Comparison of ENCODE assay signal across 9 mouse cellular contexts in the genomic region with DNA sequence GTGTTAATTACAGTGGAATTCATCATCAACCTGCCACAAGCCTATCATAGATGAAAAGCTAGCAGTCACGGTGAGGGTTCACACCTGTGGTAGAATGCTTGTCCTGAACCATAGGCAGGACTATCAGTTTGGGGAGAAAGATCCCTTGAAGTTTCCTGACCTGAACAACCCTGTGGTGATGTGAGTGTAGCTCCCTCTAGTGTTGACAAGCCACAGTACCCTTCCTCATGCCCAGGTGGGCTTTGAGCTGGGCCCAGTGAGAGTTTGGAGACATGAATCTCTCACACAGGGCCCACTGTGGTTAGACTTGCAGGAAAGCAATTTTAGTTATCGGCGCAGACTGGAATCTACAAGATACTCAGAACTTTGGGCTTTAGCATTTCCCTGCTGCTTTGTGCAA. TPM values are rescaled to one million over a fixed set of nuclear protein-coding genes. Genes with fewer than 3 reads are reported as not detected.
DNase-seq lines count a peak whose midpoint lies in the region; ATAC-seq and TF ChIP-seq lines count a peak whose summit lies in the region.
"Had no signal": no experiment of that assay in that cellular context is flagged by ENCODE, and none has a peak within 500 bp of the region (broad histone marks: within the 10 kb centered on the region; RNA-seq: fewer than 3 reads in every experiment).

No protein-coding gene starts in this region.

- H3K9me3 ChIP-seq in forebrain, embryonic 11.5 days (ENCODE audit: control insufficient read depth, low read length): no peaks in the 10 kb centered on the region
- no peaks in the 10 kb centered on the region for H3K9me3 ChIP-seq in forebrain, embryonic 15.5 days
- H3K9me3 ChIP-seq in kidney, postnatal 0 days (replicated peaks; ENCODE audit: low read length): no peaks in the 10 kb centered on the region
- H3K9me3 ChIP-seq: hindbrain, embryonic 15.5 days had no signal

- no peak overlapping the region for H3K27ac ChIP-seq in forebrain, embryonic 11.5 days (ENCODE audit: low read depth, low read length)
- H3K27ac ChIP-seq in forebrain, embryonic 15.5 days (replicated peaks): no peak overlapping the region
- no peak overlapping the region for H3K27ac ChIP-seq in kidney, postnatal 0 days
- H3K27ac ChIP-seq: hindbrain, embryonic 15.5 days had no signal

- H3K27me3 ChIP-seq in forebrain, embryonic 11.5 days (ENCODE audit: control insufficient read depth, insufficient read depth, low read length): no peaks in the 10 kb centered on the region
- no peaks in the 10 kb centered on the region for H3K27me3 ChIP-seq in forebrain, embryonic 15.5 days
- no peaks in the 10 kb centered on the region for H3K27me3 ChIP-seq in kidney, postnatal 0 days (ENCODE audit: insufficient read depth, low read length)
- H3K27me3 ChIP-seq: hindbrain, embryonic 15.5 days had no signal

- peak; percentile 81 for TF ChIP-seq CTCF in kidney, postnatal 0 days (IDR thresholded peaks at IDR 0.05; ENCODE audit: low read depth)

- peak; percentile 62 for DNase-seq in forebrain, embryonic 11.5 days (ENCODE audit: low spot score)
- peak; percentile 25 for DNase-seq in right cerebral cortex, adult 18-20 months
- no peak for DNase-seq in right cerebral cortex, postnatal 14 days
- DNase-seq in embryo, embryonic 10 days (ENCODE audit: low spot score): peak; percentile 77
- peak; percentile 62 for DNase-seq in kidney, postnatal 0 days (ENCODE audit: low spot score)
- no peak for DNase-seq in urinary bladder, postnatal 14 days (ENCODE audit: low spot score)

- ATAC-seq in forebrain, embryonic 11.5 days (replicated peaks; ENCODE audit: low FRiP score): no peak
- no peak for ATAC-seq in forebrain, embryonic 15.5 days (replicated peaks)
- no peak for ATAC-seq in kidney, postnatal 0 days (replicated peaks; ENCODE audit: low FRiP score, low read depth)
- peak; percentile 86 for ATAC-seq in megakaryocyte progenitor cell, adult 5-6 weeks (replicated peaks; ENCODE audit: poor library complexity)

- no peak overlapping the region for H3K9ac ChIP-seq in forebrain, embryonic 11.5 days (ENCODE audit: low read length)
- no peak overlapping the region for H3K9ac ChIP-seq in forebrain, embryonic 15.5 days (replicated peaks)
- no peak overlapping the region for H3K9ac ChIP-seq in kidney, postnatal 0 days (ENCODE audit: low read depth, low read length)
- H3K9ac ChIP-seq: hindbrain, embryonic 15.5 days had no signal

- WGBS in forebrain, embryonic 11.5 days: 76% methylated on average over 3 of the region's 3 CpGs
- 68% methylated on average over 3 of the region's 3 CpGs for WGBS in forebrain, embryonic 15.5 days
- WGBS in kidney, postnatal 0 days: 65% methylated on average over 3 of the region's 3 CpGs

- no peaks in the 10 kb centered on the region for H3K36me3 ChIP-seq in forebrain, embryonic 11.5 days (ENCODE audit: control insufficient read depth, insufficient read depth, low read length)
- H3K36me3 ChIP-seq in forebrain, embryonic 15.5 days: no peaks in the 10 kb centered on the region; the same call in 1 of the 2 replicates
- H3K36me3 ChIP-seq in kidney, postnatal 0 days (ENCODE audit: insufficient read depth, low read length): no peaks in the 10 kb centered on the region

- no peaks in the 10 kb centered on the region for H3K4me1 ChIP-seq in forebrain, embryonic 11.5 days (replicated peaks; ENCODE audit: control insufficient read depth, insufficient read depth, low read length)
- no peaks in the 10 kb centered on the region for H3K4me1 ChIP-seq in forebrain, embryonic 15.5 days
- no peaks in the 10 kb centered on the region for H3K4me1 ChIP-seq in kidney, postnatal 0 days (replicated peaks; ENCODE audit: insufficient read depth, low read length)

- no peak overlapping the region for H3K4me2 ChIP-seq in forebrain, embryonic 11.5 days (ENCODE audit: low read depth, low read length, severe bottlenecking)
- no peak overlapping the region for H3K4me2 ChIP-seq in forebrain, embryonic 15.5 days (replicated peaks)
- H3K4me2 ChIP-seq in kidney, postnatal 0 days (ENCODE audit: low read length): no peak overlapping the region
- H3K4me2 ChIP-seq: hindbrain, embryonic 15.5 days had no signal

- H3K4me3 ChIP-seq in forebrain, embryonic 11.5 days (ENCODE audit: low read depth, low read length): no peak overlapping the region
- no peak overlapping the region for H3K4me3 ChIP-seq in forebrain, embryonic 15.5 days
- H3K4me3 ChIP-seq in kidney, postnatal 0 days (replicated peaks; ENCODE audit: low read depth, low read length): no peak overlapping the region
- H3K4me3 ChIP-seq: hindbrain, embryonic 15.5 days had no signal

RNA-seq across cellular contexts. Expression of gene Spock2, which starts 39.5 kb away (rescaled TPM):
- 5.5 and 5.7 TPM in 2 replicates for polyA plus RNA-seq in forebrain, embryonic 11.5 days (2014; fragmentation: Nextera tagmentation; extraction: Ambion mirVana)
- polyA plus RNA-seq in forebrain, embryonic 15.5 days (2015; fragmentation: Nextera tagmentation; extraction: Ambion mirVana): 48.1 and 49.0 TPM in 2 replicates
- polyA plus RNA-seq in kidney, postnatal 0 days (2015; fragmentation: Nextera tagmentation; extraction: Ambion mirVana): 22.0 and 24.2 TPM in 2 replicates
- total RNA-seq in megakaryocyte progenitor cell, adult 5-6 weeks (2015): 0.02 TPM in 1 of 2 replicates, not detected in the other
- total RNA-seq in megakaryocyte progenitor cell, adult 5-6 weeks (2017): not detected in 2 replicates

Comparison
In these comparisons a context has a peak if more than half of its experiments do, and no peak if none do; other contexts are left out.
1. DNase-seq: peak in forebrain, embryonic 11.5 days (single experiment), right cerebral cortex, adult 18-20 months (single experiment), embryo, embryonic 10 days (single experiment) and kidney, postnatal 0 days (single experiment); none in right cerebral cortex, postnatal 14 days (single experiment) and urinary bladder, postnatal 14 days (single experiment).